Mouse (Mus musculus): ENCODE results near the gene Slc25a28. TPM values are rescaled to one million over a fixed set of nuclear protein-coding genes. Genes with fewer than 3 reads are reported as not detected.

The Slc25a28 gene
- total RNA-seq, 2 experiments from 2014 or later, result 21.2 to 28.7 TPM

- H3K27ac ChIP-seq, result no peak overlapping the region
- no peak for DNase-seq
- intact Hi-C loops (cut with DNase I), result no loop called here
- no peak for TF ChIP-seq CTCF (IDR thresholded peaks at IDR 0.05)
- H3K4me3 ChIP-seq, result no peak overlapping the region
Measured at GRCm38 (mm10) chr19:43699021-43699762, 24.5 kb upstream of the Slc25a28 start.

DNA sequence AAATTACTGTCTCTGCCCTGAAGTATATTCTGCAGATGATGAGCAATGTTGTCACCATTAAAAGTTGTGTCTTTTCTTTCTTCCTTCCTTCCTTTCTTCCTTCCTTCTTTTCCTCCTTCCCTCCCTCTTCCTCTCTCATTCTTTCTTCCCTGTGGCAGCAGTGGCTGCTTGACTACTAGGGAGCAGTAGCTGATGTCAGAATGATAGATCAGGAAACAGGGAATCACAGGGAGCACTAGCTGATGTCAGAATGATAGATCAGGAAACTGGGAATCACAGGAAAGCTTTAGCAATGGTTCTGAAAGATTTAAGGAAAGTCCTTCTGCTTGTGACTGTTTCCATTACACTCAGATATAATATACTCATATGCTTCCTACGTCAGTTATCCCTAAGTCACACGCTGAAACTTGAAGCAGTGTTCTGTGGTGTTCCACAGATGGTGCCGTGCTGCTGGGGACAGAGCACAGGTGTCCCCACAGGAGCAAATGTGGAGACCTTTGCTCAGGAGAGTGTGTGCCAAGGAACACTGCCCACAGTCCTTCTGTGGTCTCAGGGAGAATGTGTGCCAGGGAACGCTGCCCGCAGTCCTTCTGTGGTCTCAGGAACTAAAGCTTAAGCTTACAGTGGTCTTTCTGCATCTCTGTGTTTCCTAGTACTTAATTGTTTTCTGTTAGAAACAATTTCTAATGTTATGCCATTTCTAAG, 23.1 kb upstream of the Slc25a28 start:
- intact Hi-C loops (cut with DNase I), result no loop called here
- Histone ChIP-seq H3K4me3 (peak overlapping the region; percentile 46), H3K27ac (no peak overlapping the region)
- no peak for TF ChIP-seq CTCF (IDR thresholded peaks at IDR 0.05)
- no peak for DNase-seq

DNA sequence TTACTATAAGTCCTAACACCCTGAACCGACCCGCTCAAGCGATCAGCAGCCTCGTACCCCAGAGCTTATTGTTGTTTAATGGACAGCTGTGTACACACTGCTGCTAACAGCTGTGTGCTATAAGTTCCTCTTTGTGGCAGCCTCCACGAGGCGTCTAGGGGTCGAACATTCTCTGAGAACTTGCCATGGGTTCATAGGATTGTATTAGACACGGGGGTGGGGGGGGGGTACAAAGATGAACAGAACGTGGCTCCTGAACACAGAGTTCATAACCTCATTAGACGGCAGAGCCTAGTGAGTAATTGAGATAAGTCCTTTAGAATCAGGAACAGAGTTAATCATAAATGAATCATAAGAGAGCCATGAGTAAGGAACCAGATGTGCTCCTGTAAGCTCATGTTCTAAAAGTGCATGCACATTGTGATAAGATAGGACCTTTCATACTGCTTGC, 20.9 kb upstream of the Slc25a28 start:
- Histone ChIP-seq H3K27ac (no peak overlapping the region), H3K4me3 (no peak overlapping the region)
- DNase-seq, result no peak
- intact Hi-C loops (cut with DNase I), result no loop called here
- TF ChIP-seq CTCF (IDR thresholded peaks at IDR 0.05), result no peak

- intact Hi-C loops (cut with DNase I), result no loop called here
- no peak for DNase-seq
- no peak for TF ChIP-seq CTCF (IDR thresholded peaks at IDR 0.05)
- Histone ChIP-seq H3K4me3 (no peak overlapping the region), H3K27ac (no peak overlapping the region)
Measured at GRCm38 (mm10) chr19:43692815-43693214, 18.1 kb upstream of the Slc25a28 start.

GRCm38 (mm10) chr19:43689419-43690246, 15.0 kb upstream of the Slc25a28 start, which contains the start of gene Entpd7:
TSS of gene Entpd7 (plus strand) at chr19:43689672.
- DNase-seq, result peak; percentile 99
- intact Hi-C loops (cut with DNase I), result loop anchor here (1.0 to 2.0 kb wide), 2 partner anchors 14 to 63 kb away; partner anchors contain the start of genes Cox15 and Cutc
- peak; percentile 64 for TF ChIP-seq CTCF (IDR thresholded peaks at IDR 0.05)

GRCm38 (mm10) chr19:43681541-43681940, 6.9 kb upstream of the Slc25a28 start:
- Histone ChIP-seq H3K27ac (no peak overlapping the region), H3K4me3 (no peak overlapping the region)
- DNase-seq, result no peak
- intact Hi-C loops (cut with DNase I), result no loop called here
- TF ChIP-seq CTCF (IDR thresholded peaks at IDR 0.05), result no peak

More at GRCm38 (mm10) chr19:43689419-43690246, 15.0 kb upstream of the Slc25a28 start, which contains the start of gene Entpd7:
- Histone ChIP-seq H3K4me3 (peak within 1 kb of the TSS; percentile 96), H3K27ac (peak within 1 kb of the TSS; percentile 83)

DNA sequence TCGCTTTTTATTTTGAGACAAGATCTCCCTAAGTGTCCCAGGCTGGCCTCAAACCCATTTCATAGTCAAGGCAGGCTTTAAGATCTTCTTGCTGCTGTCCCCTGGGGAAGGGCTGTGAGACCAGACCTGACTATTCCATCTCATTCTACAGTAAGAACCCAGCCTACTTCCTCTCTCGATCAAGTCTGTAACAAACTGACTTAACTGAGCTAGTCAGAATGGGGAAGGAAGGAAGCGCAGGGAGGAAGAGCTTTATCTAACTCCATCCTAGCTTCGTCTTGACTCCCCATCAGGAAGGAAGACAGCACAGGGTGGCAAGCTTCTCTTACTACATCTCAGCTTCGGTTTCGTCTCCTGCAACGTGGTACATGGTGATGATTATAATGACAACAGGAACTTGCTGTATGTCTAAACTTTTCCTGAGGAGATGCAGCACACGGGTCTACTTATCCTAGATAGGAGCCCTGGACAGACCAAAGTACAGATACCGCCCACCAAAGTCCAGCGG, 4.8 kb upstream of the Slc25a28 start:
- Histone ChIP-seq H3K4me3 (no peak overlapping the region), H3K27ac (no peak overlapping the region; the same call in 1 of the 2 replicates)
- no peak for DNase-seq
- no peak for TF ChIP-seq CTCF (IDR thresholded peaks at IDR 0.05)
- intact Hi-C loops (cut with DNase I), result no loop called here

DNA sequence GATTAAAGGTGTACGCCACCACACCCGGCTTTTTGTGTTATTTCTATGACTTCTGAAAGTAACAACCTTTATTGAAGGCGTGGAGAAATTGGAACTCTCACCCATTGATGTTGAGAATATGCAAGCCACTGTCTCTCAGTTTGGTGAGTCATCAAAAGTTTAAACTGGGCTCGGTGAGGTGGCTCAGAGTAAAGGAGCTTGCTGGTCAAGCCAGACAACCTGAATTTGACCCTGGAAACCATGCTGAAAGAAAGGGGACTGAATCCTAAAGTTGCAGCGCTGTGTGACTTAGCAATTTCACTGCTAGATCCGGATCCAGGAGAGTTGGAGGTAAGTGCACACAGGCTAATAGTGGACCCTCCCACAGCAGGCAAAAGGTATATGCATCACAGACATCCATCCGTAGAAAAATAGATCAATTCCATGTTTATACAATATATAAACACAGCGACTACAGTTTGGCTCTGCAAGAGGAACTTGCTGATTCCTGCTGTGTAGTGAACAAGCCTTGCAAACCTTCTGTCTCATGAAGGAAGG, 3.9 kb upstream of the Slc25a28 start:
- no peak for DNase-seq
- Histone ChIP-seq H3K27ac (no peak overlapping the region; the same call in 1 of the 2 replicates), H3K4me3 (no peak overlapping the region)
- TF ChIP-seq CTCF (IDR thresholded peaks at IDR 0.05), result no peak
- intact Hi-C loops (cut with DNase I), result no loop called here

- intact Hi-C loops (cut with DNase I), result loop anchor here (1.0 kb wide), 1 partner anchor 14 kb away; the partner anchor contains the start of gene Entpd7
- no peak for TF ChIP-seq CTCF (IDR thresholded peaks at IDR 0.05)
Measured at GRCm38 (mm10) chr19:43675525-43676400, 1.1 kb upstream of the Slc25a28 start.

DNA sequence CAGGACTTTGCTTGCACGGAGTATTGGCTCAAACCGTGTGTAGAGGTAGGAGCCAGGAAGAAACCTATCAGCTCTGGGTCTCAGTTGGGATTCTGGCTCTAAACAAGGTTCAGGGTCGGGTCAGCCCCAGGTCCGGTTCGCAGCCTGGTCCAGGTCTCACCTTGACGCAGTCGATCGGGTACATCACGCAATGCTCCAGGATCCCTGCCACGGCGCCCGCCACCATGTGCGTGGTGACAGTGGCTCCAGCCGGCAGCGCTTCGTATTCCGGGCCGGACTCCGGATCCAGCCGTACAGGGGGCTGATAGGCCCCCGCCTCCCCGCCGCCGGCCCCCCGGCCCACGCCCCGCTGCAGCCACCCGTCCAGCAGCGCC, 378 bp downstream of the Slc25a28 start:
- TF ChIP-seq CTCF (IDR thresholded peaks at IDR 0.05), result no peak
- DNase-seq, result peak; percentile 73
- intact Hi-C loops (cut with DNase I), result no loop called here
- H3K4me3 ChIP-seq, result peak overlapping the region; percentile 91
- H3K27ac ChIP-seq, result peak overlapping the region; percentile 99

More at GRCm38 (mm10) chr19:43675525-43676400, 1.1 kb upstream of the Slc25a28 start:
- peak; percentile 45 for DNase-seq
- Histone ChIP-seq H3K27ac (peak overlapping the region; percentile 99), H3K4me3 (peak overlapping the region; percentile 91)
